Mouse (Mus musculus) cerebellum, adult 2 months (tissue): ENCODE measurements around the gene Otx2. TPM values are rescaled to one million over a fixed set of nuclear protein-coding genes. Genes with fewer than 3 reads are reported as not detected.

ENCODE experiments used
- DNase-seq, 2 experiments: peaks; one replicate each; pipeline ENCODE4 v3.0.0; 2021
- H3K27ac ChIP-seq: fragments of 200-500 bp; 2 replicates; pipeline ENCODE4 v1.5.1; 2012; ENCODE audit warnings: low read length, control low read depth, inconsistent platforms; ENCODE audit not compliant: insufficient read depth
- H3K27me3 ChIP-seq: fragments of 200-500 bp; 2 replicates; pipeline ENCODE4 v1.6.1; 2012; ENCODE audit warnings: inconsistent platforms, mild to moderate bottlenecking, low read length, moderate library complexity; ENCODE audit not compliant: control insufficient read depth, insufficient read depth
- H3K4me1 ChIP-seq: fragments of 200-500 bp; 2 replicates; pipeline ENCODE4 v1.6.1; 2011; ENCODE audit warnings: low read length; ENCODE audit not compliant: control insufficient read depth, insufficient read depth
- H3K4me3 ChIP-seq: fragments of 200-500 bp; replicated peaks from 2 replicates; pipeline ENCODE3; 2011; ENCODE audit warnings: mild to moderate bottlenecking, low read depth, low read length, control low read depth; ENCODE audit not compliant: insufficient read depth
- CTCF ChIP-seq: fragments of 200-500 bp; IDR thresholded peaks from 2 replicates; pipeline ENCODE4 v1.5.1; 2011; ENCODE audit warnings: low read depth, mild to moderate bottlenecking, control low read depth, low read length, moderate library complexity, borderline replicate concordance; ENCODE audit not compliant: insufficient read depth
- POLR2A ChIP-seq: fragments of 200-500 bp; IDR thresholded peaks from 2 replicates; pipeline ENCODE4 v1.6.1; 2011; ENCODE audit warnings: low read length, control low read depth, borderline replicate concordance; ENCODE audit not compliant: insufficient read depth
- WGBS: fragments of 180-500 bp; shearing (Covaris S2); methylation state at CpG from one replicate; pipeline ENCODE4 v1.1.7; 2018; 5-methylcytosine and 5-hydroxymethylcytosine counted together
- polyA plus RNA-seq: library from polyadenylated mRNA; depleted of rRNA; stranded (reverse); fragments of >200 nt; gene quantifications from 2 replicates; pipeline ENCODE4 v1.2.3, GENCODE M21; 2012; rRNA removed

The Otx2 gene
- polyA plus RNA-seq = 9.9 and 13.8 TPM in 2 replicates

DNA sequence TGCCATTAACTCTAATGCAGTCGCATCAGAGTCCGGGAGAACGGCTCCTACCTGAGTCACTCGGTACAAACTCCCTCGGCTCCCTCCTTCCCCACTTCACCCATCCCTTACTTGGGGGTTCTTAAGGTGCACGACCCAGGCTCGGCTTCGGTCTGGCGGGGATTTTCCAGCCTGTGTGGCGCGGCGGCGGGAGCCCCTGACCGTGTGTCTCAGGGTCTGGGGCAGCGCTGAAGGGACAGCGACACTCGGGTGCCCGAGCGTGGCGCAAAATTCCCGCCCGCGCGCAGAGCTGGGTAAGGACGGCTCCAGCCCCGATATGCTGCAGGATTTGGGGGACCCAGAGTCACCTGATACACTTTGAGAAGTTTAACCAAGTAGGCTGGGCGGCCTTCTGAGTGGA, at the start of gene Otx2:
Otx2 (minus strand) TSS at position 279 of the 400 bp plus-strand sequence.
- 1% methylated on average over 27 of the region's 27 CpGs for WGBS
- Histone ChIP-seq H3K4me3 (peak within 1 kb of the TSS; percentile 79), H3K4me1 (no peaks in the 10 kb centered on the region), H3K27me3 (peaks cover 2% of the 10 kb centered on the region; the same call in 1 of the 2 replicates), H3K27ac (no peak within 1 kb of the TSS)
- no peak for TF ChIP-seq POLR2A
- TF ChIP-seq CTCF = no peak
- DNase-seq = peak; percentile 36 to 61

DNA sequence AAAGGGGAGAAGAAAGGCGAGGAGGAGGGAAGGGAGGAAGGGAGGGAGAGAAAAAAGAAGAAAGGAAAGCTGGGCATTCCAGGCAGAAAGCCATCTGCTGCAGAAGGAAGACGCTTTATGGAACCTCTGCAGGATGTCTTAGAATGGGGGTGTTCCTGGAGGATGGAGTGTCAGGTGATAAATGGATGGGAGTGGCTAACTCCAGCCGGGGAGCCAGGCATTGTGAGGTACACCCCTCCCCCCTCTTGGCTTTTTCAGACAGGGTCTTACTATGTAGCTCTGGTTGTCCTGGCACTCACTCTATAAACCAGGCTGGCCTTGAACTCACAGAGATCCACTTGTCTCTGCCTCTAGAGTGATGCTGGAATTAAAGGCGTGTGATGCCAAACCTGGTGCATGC, 49.1 kb upstream of the Otx2 start:
- Histone ChIP-seq H3K4me3 (no peak overlapping the region), H3K4me1 (peaks cover 2% of the 10 kb centered on the region; the same call in 1 of the 2 replicates), H3K27ac (no peak overlapping the region), H3K27me3 (no peaks in the 10 kb centered on the region; the same call in 1 of the 2 replicates)
- 62% methylated on average over 4 of the region's 4 CpGs for WGBS
- TF ChIP-seq CTCF (no peak), POLR2A (no peak)
- DNase-seq = no peak

DNA sequence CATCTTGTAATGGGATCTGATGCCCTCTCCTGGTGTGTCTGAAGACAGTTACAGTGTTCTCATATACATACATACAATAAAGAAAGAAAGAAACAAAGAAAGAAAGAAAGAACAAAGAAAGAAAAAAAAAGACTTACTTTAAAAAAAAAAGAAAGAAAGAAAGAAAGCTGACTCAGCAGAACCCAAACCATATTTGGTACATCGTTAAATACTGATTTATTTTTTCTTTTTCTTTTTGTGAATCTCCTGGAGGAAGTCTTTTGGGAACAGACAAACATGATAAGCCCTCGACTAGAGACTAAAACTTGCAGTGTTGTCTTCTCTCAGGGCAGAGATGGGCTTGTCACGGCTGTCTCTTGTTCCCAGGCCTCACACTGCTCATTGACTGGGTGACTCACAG, 45.7 kb upstream of the Otx2 start:
- DNase-seq = no peak
- TF ChIP-seq POLR2A (no peak), CTCF (no peak)
- H3K27me3 ChIP-seq = no peaks in the 10 kb centered on the region
- no peak overlapping the region for H3K4me3 ChIP-seq
- WGBS = 95% methylated on average over 3 of the region's 3 CpGs
- peaks cover 4% of the 10 kb centered on the region; the same call in 1 of the 2 replicates for H3K4me1 ChIP-seq
- no peak overlapping the region for H3K27ac ChIP-seq

DNA sequence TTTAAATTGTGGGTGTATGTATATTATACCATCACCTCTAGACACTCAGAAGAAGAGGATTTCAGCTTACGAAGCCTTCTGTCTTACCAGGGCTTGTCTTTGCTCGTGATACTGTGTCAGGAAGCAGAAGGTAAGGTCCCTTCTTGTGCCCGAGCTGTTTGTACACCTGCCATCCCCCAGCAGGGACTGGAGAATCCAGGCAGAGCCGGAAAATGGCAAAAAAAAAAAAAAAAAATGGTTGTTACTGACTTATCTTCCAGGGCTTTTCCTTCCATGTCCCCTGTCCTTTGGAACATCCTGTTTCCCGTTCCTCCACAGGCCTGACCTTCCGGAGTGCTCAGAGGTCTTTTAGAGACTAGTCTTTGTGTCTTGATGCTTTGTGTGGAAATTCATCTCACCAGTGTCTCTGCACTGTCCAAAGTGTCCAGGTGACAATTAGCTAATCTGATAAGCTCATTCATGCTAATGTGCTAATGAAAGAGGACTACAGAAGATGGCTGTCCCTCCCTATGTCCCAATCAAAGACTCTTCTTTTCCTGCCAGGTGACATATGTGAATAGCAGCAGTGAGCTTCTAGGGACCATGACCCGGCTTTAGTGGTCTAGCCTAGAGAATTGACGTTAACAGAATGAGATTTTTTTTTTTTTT, 44.1 kb upstream of the Otx2 start:
- 19% methylated on average over 8 of the region's 8 CpGs for WGBS
- Histone ChIP-seq H3K4me3 (no peak overlapping the region), H3K4me1 (peaks cover 4% of the 10 kb centered on the region; the same call in 1 of the 2 replicates), H3K27ac (no peak overlapping the region), H3K27me3 (no peaks in the 10 kb centered on the region)
- peak; percentile 54 to 72 for DNase-seq
- TF ChIP-seq POLR2A (no peak), CTCF (no peak)

DNA sequence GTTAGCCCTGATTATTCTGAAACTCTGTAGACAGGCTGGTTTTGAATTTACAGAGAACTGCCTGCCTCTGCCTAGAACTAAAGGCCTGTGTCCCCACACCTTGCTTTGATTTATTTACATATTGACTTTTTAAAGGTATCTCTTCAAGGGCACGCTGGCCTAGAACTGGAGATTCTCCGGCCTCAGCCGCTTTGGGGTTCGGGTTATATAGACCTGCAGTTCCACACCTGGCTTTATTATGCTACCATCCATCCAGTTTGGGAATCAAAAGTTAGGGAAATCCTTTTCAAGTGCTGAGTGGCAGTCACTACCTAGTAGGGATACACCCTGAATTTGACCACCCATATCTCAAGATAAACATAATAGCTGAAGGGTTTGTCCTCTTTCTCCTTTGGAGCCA, 42.8 kb upstream of the Otx2 start:
- over 99% methylated on average over 4 of the region's 4 CpGs for WGBS
- Histone ChIP-seq H3K27ac (no peak overlapping the region), H3K4me3 (no peak overlapping the region), H3K27me3 (no peaks in the 10 kb centered on the region), H3K4me1 (peaks cover 4% of the 10 kb centered on the region; the same call in 1 of the 2 replicates)
- TF ChIP-seq POLR2A = no peak
- no peak for TF ChIP-seq CTCF
- no peak for DNase-seq

DNA sequence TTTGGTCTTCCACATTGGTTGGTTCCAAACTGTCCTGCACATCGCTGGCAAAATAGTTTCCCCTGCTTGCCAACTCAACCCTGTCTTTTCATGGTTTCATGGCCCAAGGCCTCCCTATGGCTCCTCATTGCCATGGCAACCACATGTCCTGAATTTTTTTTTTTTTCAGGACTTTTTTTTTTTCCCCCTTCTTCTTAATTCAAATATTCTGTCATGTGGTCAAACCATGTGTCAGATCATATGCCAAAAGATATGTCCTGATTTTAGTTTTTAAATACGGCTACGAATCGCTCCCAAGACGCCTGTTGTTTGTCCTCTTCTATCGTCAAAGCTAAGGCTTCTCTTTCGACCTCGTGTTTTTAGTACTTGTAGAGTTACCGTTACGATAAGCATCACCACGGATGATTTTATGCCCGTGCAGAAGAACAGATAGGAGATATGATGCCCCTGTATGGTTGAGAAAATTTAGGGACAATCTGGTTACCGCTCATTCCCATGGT, 37.3 kb upstream of the Otx2 start:
- 36% methylated on average over 13 of the region's 13 CpGs for WGBS
- DNase-seq = peak in 1 of 2 experiments; percentile 55
- no peak overlapping the region for H3K4me3 ChIP-seq
- no peaks in the 10 kb centered on the region; the same call in 1 of the 2 replicates for H3K27me3 ChIP-seq
- TF ChIP-seq POLR2A = no peak
- no peak for TF ChIP-seq CTCF
- H3K27ac ChIP-seq = no peak overlapping the region
- H3K4me1 ChIP-seq = peaks cover 4% of the 10 kb centered on the region; the same call in 1 of the 2 replicates

DNA sequence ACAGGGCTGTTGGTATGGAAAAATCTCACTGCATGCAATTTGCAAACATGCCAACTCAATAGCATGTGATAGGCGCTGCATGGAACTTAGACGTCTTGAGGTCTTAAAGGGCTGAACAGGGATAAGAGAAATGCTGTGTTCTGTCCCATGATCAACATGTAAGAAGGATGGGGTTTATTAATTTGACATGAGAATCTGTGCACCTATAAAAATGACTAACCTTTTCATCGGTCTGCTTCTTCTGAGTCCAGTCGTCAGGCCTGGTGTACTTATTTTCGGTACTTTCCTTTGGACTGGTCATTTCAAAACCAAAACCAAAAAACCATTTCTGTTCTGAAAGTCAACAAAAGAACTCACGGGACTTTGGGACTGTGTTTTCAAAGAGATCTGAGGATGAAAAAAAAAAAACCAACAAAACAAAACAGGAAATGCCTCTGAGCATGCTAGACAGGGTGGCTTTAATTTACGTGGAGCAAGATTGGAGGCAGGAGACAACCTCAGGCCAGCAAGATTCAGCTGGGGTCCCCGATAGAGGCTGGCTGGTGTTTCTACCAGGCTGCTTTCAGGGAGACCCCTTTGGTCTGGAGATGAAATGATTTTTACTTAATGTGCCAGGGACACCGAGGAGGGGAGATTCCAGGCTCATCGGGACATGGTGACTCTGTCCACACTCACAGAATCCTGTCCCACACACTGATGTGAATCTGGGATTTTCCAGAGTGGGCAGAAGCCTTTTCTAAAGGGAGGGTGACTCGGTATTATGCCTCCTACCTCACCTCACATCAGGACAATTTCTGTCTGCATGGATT, 36.6 kb upstream of the Otx2 start:
- TF ChIP-seq POLR2A = no peak
- TF ChIP-seq CTCF = no peak
- no peak overlapping the region for H3K27ac ChIP-seq
- peak overlapping the region; percentile 69 for H3K4me3 ChIP-seq
- DNase-seq = peak in 1 of 2 experiments; percentile 38
- 47% methylated on average over 11 of the region's 11 CpGs for WGBS
- peaks cover 4% of the 10 kb centered on the region; the same call in 1 of the 2 replicates for H3K4me1 ChIP-seq
- no peaks in the 10 kb centered on the region; the same call in 1 of the 2 replicates for H3K27me3 ChIP-seq
